Mouse (Mus musculus): ENCODE measurements around the gene Zfp704.

DNA sequence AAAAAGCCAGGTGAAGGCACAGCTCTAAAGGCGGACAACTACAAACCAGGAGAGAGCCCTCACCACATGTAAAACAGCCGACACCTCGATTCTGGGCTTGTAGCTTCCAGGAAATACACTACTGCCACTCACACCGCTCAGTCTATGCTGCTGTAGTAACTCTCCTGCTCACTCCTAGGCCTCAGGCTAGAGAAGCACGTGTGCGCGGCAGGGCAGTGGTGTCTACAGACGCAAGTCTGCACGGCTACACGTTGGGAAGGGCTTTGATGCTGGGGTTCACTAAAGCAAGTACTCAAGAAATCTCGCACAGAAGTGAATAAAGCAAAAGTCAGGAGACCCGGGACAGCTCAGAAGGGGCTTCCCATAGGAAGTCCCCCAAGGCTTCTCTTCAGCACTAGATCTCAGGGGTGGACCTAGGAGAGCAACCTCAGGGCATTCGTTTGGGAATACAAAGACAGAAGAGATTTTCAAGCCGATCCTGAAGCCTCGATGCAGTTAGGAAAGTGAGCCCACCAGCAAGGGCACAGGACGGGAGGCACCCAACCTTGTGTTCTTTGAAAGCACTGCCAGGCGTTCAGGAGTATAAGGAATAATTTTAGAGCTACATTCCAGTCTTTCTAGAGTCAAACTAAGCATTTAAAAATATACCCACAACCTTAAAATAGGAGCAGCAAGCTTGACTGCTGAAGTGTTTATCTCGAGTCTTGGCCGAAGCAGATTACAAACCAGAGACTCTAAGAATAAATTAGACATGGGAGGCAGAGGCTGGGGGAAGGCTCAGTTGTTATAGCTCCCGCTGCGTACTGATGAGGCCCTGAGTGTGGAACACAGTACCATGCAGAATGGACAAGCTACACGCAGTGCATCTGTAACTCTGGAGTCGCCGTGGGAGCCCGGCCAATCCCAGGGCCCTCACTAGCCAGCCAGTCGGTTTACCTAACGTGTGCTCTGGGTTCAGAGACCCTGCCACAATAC is 168.0 kb downstream of the Zfp704 start:
- TF ChIP-seq GATA1 (IDR thresholded peaks at IDR 0.05; ENCODE audit: borderline replicate concordance, low read length) (no peak), FLI1 (IDR thresholded peaks at IDR 0.05; ENCODE audit: low read length) (no peak)

All from megakaryocyte, embryonic 14.5 days (primary cell).